Mouse (Mus musculus) CH12.LX (cell line): ENCODE results near the gene Adgrg1. TPM values are rescaled to one million over a fixed set of nuclear protein-coding genes. Genes with fewer than 3 reads are reported as not detected.

Experiments used
- DNase-seq: peaks from one replicate; pipeline ENCODE4 v3.0.0-alpha.2; 2013; ENCODE audit errors: extremely low read depth
- H3K27ac ChIP-seq: 2 replicates; pipeline ENCODE4 v1.5.1; 2012; ENCODE audit warnings: low read depth, mild to moderate bottlenecking, control low read depth, moderate library complexity; ENCODE audit not compliant: insufficient read depth
- H3K27me3 ChIP-seq: replicated peaks from 2 replicates; pipeline ENCODE3; 2012; ENCODE audit warnings: inconsistent platforms
- H3K36me3 ChIP-seq, 2 experiments: replicated peaks in 1 of 2; 2 replicates each; pipeline versions ENCODE3 to v1.6.1; 2012; ENCODE audit warnings: inconsistent platforms in 1 of 2, low read length in 1 of 2, mild to moderate bottlenecking in 1 of 2, mixed read lengths in 1 of 2, moderate library complexity in 1 of 2; ENCODE audit not compliant: control insufficient read depth in 1 of 2, insufficient read depth in 1 of 2
- H3K4me1 ChIP-seq, 2 experiments: 2 replicates each; pipeline ENCODE4 v1.6.1; 2012; ENCODE audit warnings: inconsistent platforms in 1 of 2, moderate library complexity in 1 of 2; ENCODE audit not compliant: insufficient read depth in 2 of 2, control insufficient read depth in 1 of 2
- H3K4me2 ChIP-seq: 2 replicates; pipeline ENCODE4 v1.6.1; 2012; ENCODE audit warnings: low read depth, mild to moderate bottlenecking, control low read depth; ENCODE audit not compliant: poor library complexity, insufficient read depth, severe bottlenecking
- H3K4me3 ChIP-seq, 3 experiments: fragments of 150-350 bp in 1 of 3; sonication (generic) in 1 of 3; replicated peaks in 1 of 3; 2 replicates each; pipeline versions ENCODE3 to v1.5.1; 2011 to 2012; ENCODE audit warnings: low read depth in 2 of 3, low read length in 2 of 3, mild to moderate bottlenecking in 2 of 3, moderate library complexity in 2 of 3, control low read depth in 1 of 3, improper control_type of control experiment in 1 of 3, inconsistent platforms in 1 of 3, mixed read lengths in 1 of 3; ENCODE audit not compliant: poor library complexity in 1 of 3
- H3K79me2 ChIP-seq: replicated peaks from 2 replicates; pipeline ENCODE4 v1.6.1; 2012; ENCODE audit warnings: mild to moderate bottlenecking, moderate library complexity; ENCODE audit not compliant: control insufficient read depth, poor library complexity, insufficient read depth, severe bottlenecking; ENCODE audit errors: extremely low read depth
- H3K9ac ChIP-seq: 2 replicates; pipeline ENCODE4 v1.6.1; 2012; ENCODE audit warnings: low read depth, mild to moderate bottlenecking, control low read depth, moderate library complexity; ENCODE audit not compliant: insufficient read depth
- H3K9me3 ChIP-seq: replicated peaks from 2 replicates; pipeline ENCODE3; 2012; ENCODE audit warnings: low read length, inconsistent platforms, mixed read lengths
- CHD1 ChIP-seq: IDR thresholded peaks from 2 replicates; pipeline ENCODE4 v1.6.1; 2012; ENCODE audit warnings: low read depth, low read length, improper control_type of control experiment, inconsistent platforms
- CHD2 ChIP-seq: IDR thresholded peaks from 2 replicates; pipeline ENCODE4 v1.6.1; 2011; ENCODE audit warnings: low read length, improper control_type of control experiment
- CTCF ChIP-seq, 2 experiments: IDR thresholded peaks in 1 of 2; conservative IDR thresholded peaks in 1 of 2; 2 replicates each; pipeline ENCODE4 v1.5.1; 2011 to 2012; ENCODE audit warnings: low read depth in 2 of 2, low read length in 2 of 2, improper control_type of control experiment in 1 of 2, inconsistent platforms in 1 of 2, mild to moderate bottlenecking in 1 of 2, moderate library complexity in 1 of 2
- E2F4 ChIP-seq: IDR thresholded peaks from 2 replicates; pipeline ENCODE4 v1.6.1; 2011; ENCODE audit warnings: low read depth, low read length, improper control_type of control experiment; ENCODE audit not compliant: insufficient replicate concordance
- GABPA ChIP-seq: IDR thresholded peaks from 2 replicates; pipeline ENCODE4 v1.6.1; 2012; ENCODE audit warnings: low read depth, low read length, improper control_type of control experiment, inconsistent platforms; ENCODE audit not compliant: insufficient replicate concordance
- HCFC1 ChIP-seq: IDR thresholded peaks from 2 replicates; pipeline ENCODE4 v1.6.1; 2012; ENCODE audit warnings: low read depth, mild to moderate bottlenecking, inconsistent platforms, low read length, improper control_type of control experiment
- JUN ChIP-seq: IDR thresholded peaks from 2 replicates; pipeline ENCODE4 v1.6.1; 2011; ENCODE audit warnings: low read depth, mild to moderate bottlenecking, low read length, improper control_type of control experiment, moderate library complexity; ENCODE audit not compliant: insufficient read depth
- JUND ChIP-seq: conservative IDR thresholded peaks from 2 replicates; pipeline ENCODE4 v1.6.1; 2011; ENCODE audit warnings: low read depth, low read length, improper control_type of control experiment
- MAFK ChIP-seq: IDR thresholded peaks from 2 replicates; pipeline ENCODE4 v1.6.1; 2011; ENCODE audit warnings: low read length, improper control_type of control experiment; ENCODE audit not compliant: insufficient replicate concordance
- MAX ChIP-seq: IDR thresholded peaks from 2 replicates; pipeline ENCODE4 v1.6.1; 2011; ENCODE audit warnings: low read length, improper control_type of control experiment
- NELFE ChIP-seq: IDR thresholded peaks from 2 replicates; pipeline ENCODE4 v1.6.1; 2011; ENCODE audit warnings: low read depth, low read length, improper control_type of control experiment
- POLR2A ChIP-seq: IDR thresholded peaks from 2 replicates; pipeline ENCODE4 v1.6.1; 2011; ENCODE audit warnings: low read depth, mild to moderate bottlenecking, improper control_type of control experiment, low read length
- RAD21 ChIP-seq: IDR thresholded peaks from 2 replicates; pipeline ENCODE4 v1.6.1; 2011; ENCODE audit warnings: low read depth, mild to moderate bottlenecking, low read length, improper control_type of control experiment, moderate library complexity
- RCOR1 ChIP-seq: conservative IDR thresholded peaks from 2 replicates; pipeline ENCODE4 v1.6.1; 2012; ENCODE audit warnings: low read depth, mild to moderate bottlenecking, inconsistent platforms, low read length, improper control_type of control experiment
- TBP ChIP-seq: conservative IDR thresholded peaks from 2 replicates; pipeline ENCODE4 v1.6.1; 2011; ENCODE audit warnings: low read depth, low read length, improper control_type of control experiment
- TCF12 ChIP-seq: IDR thresholded peaks from 2 replicates; pipeline ENCODE4 v1.6.1; 2014; ENCODE audit warnings: low read depth, mild to moderate bottlenecking, inconsistent platforms, low read length, improper control_type of control experiment
- UBTF ChIP-seq: IDR thresholded peaks from 2 replicates; pipeline ENCODE4 v1.6.1; 2012; ENCODE audit warnings: low read depth, mild to moderate bottlenecking, inconsistent platforms, low read length, improper control_type of control experiment, moderate library complexity
- USF1 ChIP-seq: IDR thresholded peaks from 2 replicates; pipeline ENCODE4 v1.6.1; 2014; ENCODE audit warnings: low read depth, mild to moderate bottlenecking, inconsistent platforms, low read length, improper control_type of control experiment
- ZMIZ1 ChIP-seq: IDR thresholded peaks from 2 replicates; pipeline ENCODE4 v1.6.1; 2012; ENCODE audit warnings: low read depth, mild to moderate bottlenecking, inconsistent platforms, low read length, improper control_type of control experiment
- dilution Hi-C: fragments of 300-500 bp; cut with MboI; formaldehyde crosslinking; loops from 2 replicates; pipeline ENCODE4 v1.14.3; 2020; ENCODE audit warnings: low sequenced_read_pairs; ENCODE audit not compliant: extremely low pct_unique_long_range_greater_than_20kb, extremely low pct_ligation_motif_present
- in situ Hi-C: fragments of 300-500 bp; cut with MboI; formaldehyde crosslinking; loops from 3 replicates; pipeline ENCODE4 v1.14.3; 2019; ENCODE audit warnings: low sequenced_read_pairs, low pct_ligation_motif_present, low pct_unique_long_range_greater_than_20kb, mixed read lengths
- polyA plus RNA-seq: library from polyadenylated mRNA; unstranded; fragments of >175 nt; gene quantifications from 2 replicates; pipeline ENCODE4 v1.2.1, GENCODE M21; 2012; ENCODE audit warnings: low read depth; ENCODE audit not compliant: insufficient read length
- total RNA-seq, 2 experiments: library from RNA; depleted of rRNA; stranded (reverse); fragments of 300-350 nt in 1 of 2; fragments of >200 nt in 1 of 2; gene quantifications; 2 replicates each; pipeline ENCODE4 v1.2.3; 2012 to 2014

Gene Adgrg1
- total and polyA plus RNA-seq, 3 experiments, result 0.42 to 2.5 (median 1.2) TPM

DNA sequence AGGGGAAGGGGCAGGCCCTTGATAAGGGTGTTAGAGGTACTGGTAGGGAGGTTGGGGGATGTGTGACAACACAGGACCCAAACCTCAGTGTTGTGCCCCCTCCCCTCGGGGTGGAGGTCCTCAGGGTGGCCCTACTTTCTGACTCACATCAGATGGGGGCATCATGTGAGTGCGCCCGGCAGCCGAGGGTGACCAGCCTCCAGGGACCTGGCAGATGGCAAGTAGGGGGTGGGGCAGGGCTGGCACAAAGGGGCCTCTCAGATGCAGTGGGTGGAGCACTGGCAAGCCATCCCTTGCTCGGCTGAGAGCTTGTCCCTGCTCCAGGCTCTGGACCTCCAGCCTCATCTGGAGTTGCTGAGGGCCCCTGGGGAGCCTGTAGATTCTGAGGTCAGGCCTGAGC is 12.1 kb downstream of the Adgrg1 start:
- no peaks in the 10 kb centered on the region for H3K9me3 ChIP-seq
- H3K4me3 ChIP-seq, result no peak overlapping the region
- no peak overlapping the region for H3K9ac ChIP-seq
- no peak for TF ChIP-seq JUND
- TF ChIP-seq MAX, result no peak
- no peak for TF ChIP-seq JUN
- TF ChIP-seq MAFK, result no peak
- TF ChIP-seq CHD2, result no peak
- no peak for TF ChIP-seq HCFC1
- TF ChIP-seq ZMIZ1, result no peak
- no peak for TF ChIP-seq RCOR1
- H3K4me1 ChIP-seq, result peaks cover 7 to 60% of the 10 kb centered on the region in 2 experiments
- in situ Hi-C loops, result no loop called here
- no peak overlapping the region for H3K27ac ChIP-seq
- dilution Hi-C loops, result no loop called here
- H3K27me3 ChIP-seq, result peaks cover 36% of the 10 kb centered on the region
- no peaks in the 10 kb centered on the region for H3K79me2 ChIP-seq
- H3K4me2 ChIP-seq, result no peak overlapping the region
- no peaks in the 10 kb centered on the region for H3K36me3 ChIP-seq
- DNase-seq, result no peak

GRCm38 (mm10) chr8:94987553-94987952 is 13.0 kb downstream of the Adgrg1 start:
- H3K4me3 ChIP-seq, result no peak overlapping the region
- H3K9me3 ChIP-seq, result no peaks in the 10 kb centered on the region
- H3K79me2 ChIP-seq, result no peaks in the 10 kb centered on the region
- peaks cover 7 to 60% of the 10 kb centered on the region in 2 experiments for H3K4me1 ChIP-seq
- H3K4me2 ChIP-seq, result no peak overlapping the region
- H3K9ac ChIP-seq, result no peak overlapping the region
- dilution Hi-C loops, result no loop called here
- H3K27me3 ChIP-seq, result peaks cover 38% of the 10 kb centered on the region
- no peak for TF ChIP-seq TBP
- no peak for TF ChIP-seq POLR2A
- TF ChIP-seq USF1, result no peak
- no peak for TF ChIP-seq NELFE
- no peak for TF ChIP-seq MAX
- TF ChIP-seq E2F4, result no peak
- TF ChIP-seq TCF12, result no peak
- no peak for TF ChIP-seq UBTF
- TF ChIP-seq CTCF (conservative IDR thresholded peaks at IDR 0.05 in 1 of 2, IDR thresholded peaks at IDR 0.05 in 1 of 2; ENCODE audit: low read depth in 2 of 2, low read length in 2 of 2), result no peak
- TF ChIP-seq RAD21, result no peak
- TF ChIP-seq HCFC1, result no peak
- no peak for TF ChIP-seq CHD1
- no peak for TF ChIP-seq JUND
- no peak for TF ChIP-seq GABPA
- TF ChIP-seq, all 38 proteins: peak for 0
- no peak overlapping the region for H3K27ac ChIP-seq
- no peak for DNase-seq
- no peaks in the 10 kb centered on the region for H3K36me3 ChIP-seq
- in situ Hi-C loops, result no loop called here
